Mouse (Mus musculus) neural tube, embryonic 15.5 days (tissue): ENCODE results near the gene Stx19. TPM values are rescaled to one million over a fixed set of nuclear protein-coding genes. Genes with fewer than 3 reads are reported as not detected.

Experiments used
- ATAC-seq: fragments of 200-750 bp; cut with Nextera tagmentation; 2 replicates; pipeline ENCODE4 v1.8.0; 2017; ENCODE audit warnings: mild to moderate bottlenecking, moderate TSS enrichment, moderate library complexity; ENCODE audit not compliant: low FRiP score
- H3K27ac ChIP-seq: fragments of 300-500 bp; sonication (generic); replicated peaks from 2 replicates; pipeline ENCODE4 v1.5.1; 2015; ENCODE audit warnings: mild to moderate bottlenecking, inconsistent platforms
- H3K27me3 ChIP-seq: fragments of 300-500 bp; sonication (generic); replicated peaks from 2 replicates; pipeline ENCODE4 v1.6.1; 2015; ENCODE audit warnings: inconsistent platforms
- H3K36me3 ChIP-seq: fragments of 300-500 bp; sonication (generic); 2 replicates; pipeline ENCODE4 v1.6.1; 2015; ENCODE audit warnings: inconsistent platforms
- H3K4me1 ChIP-seq: fragments of 300-500 bp; sonication (generic); 2 replicates; pipeline ENCODE4 v1.6.1; 2015; ENCODE audit warnings: inconsistent platforms
- H3K4me2 ChIP-seq: fragments of 300-500 bp; sonication (generic); 2 replicates; pipeline ENCODE4 v1.6.1; 2015; ENCODE audit warnings: inconsistent platforms, mild to moderate bottlenecking, moderate library complexity
- H3K4me3 ChIP-seq: fragments of 300-500 bp; sonication (generic); replicated peaks from 2 replicates; pipeline ENCODE4 v1.5.1; 2015; ENCODE audit warnings: mild to moderate bottlenecking, inconsistent platforms
- H3K9ac ChIP-seq: fragments of 300-500 bp; sonication (generic); replicated peaks from 2 replicates; pipeline ENCODE4 v1.6.1; 2015; ENCODE audit warnings: mild to moderate bottlenecking, inconsistent platforms
- H3K9me3 ChIP-seq: fragments of 300-500 bp; sonication (generic); replicated peaks from 2 replicates; pipeline ENCODE4 v1.6.1; 2016; ENCODE audit warnings: inconsistent platforms
- WGBS: fragments of 180-500 bp; shearing (Covaris S2); methylation state at CpG from one replicate; pipeline ENCODE4 v1.1.7; 2015; ENCODE audit warnings: mixed read lengths; 5-methylcytosine and 5-hydroxymethylcytosine counted together
- polyA plus RNA-seq: library from polyadenylated mRNA; unstranded; fragments of >200 nt; fragmentation: Nextera tagmentation; extraction: Ambion mirVana; gene quantifications from 2 replicates; pipeline ENCODE4 v1.2.1, GENCODE M21; 2015

Stx19 gene
- polyA plus RNA-seq, 1 experiment from 2014 or later = 0.37 TPM

- Histone ChIP-seq H3K27me3 (no peaks in the 10 kb centered on the region), H3K9ac (no peak overlapping the region), H3K4me1 (peaks cover 4% of the 10 kb centered on the region; the same call in 1 of the 2 replicates), H3K4me2 (no peak overlapping the region), H3K9me3 (no peaks in the 10 kb centered on the region), H3K4me3 (no peak overlapping the region), H3K36me3 (no peaks in the 10 kb centered on the region), H3K27ac (no peak overlapping the region)
- WGBS = 90% methylated on average over 4 of the region's 4 CpGs
- no peak for ATAC-seq
Measured at GRCm38 (mm10) chr16:62810855-62811254, 3.6 kb upstream of the Stx19 start.

DNA sequence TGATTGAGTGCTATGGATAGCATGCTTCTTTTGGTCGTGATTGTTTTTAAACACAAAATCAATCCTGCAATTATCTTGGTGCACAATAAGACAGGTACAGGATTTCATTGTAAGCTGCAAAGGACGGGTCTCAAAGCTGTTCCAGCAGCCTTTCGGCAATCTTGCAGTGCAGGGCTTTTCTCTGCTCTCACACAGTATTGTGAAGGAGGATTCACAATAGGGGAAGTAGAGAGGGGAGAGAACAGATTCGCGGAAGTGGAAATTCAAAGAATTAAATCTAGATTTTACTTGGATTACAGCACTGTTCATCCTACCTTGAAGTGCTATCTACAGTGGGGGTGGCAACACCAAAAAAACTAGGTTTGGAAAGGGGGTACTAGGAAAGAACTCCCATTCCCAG, 686 bp upstream of the Stx19 start:
- Histone ChIP-seq H3K36me3 (no peaks in the 10 kb centered on the region), H3K4me1 (no peaks in the 10 kb centered on the region), H3K4me3 (no peak overlapping the region), H3K27me3 (no peaks in the 10 kb centered on the region), H3K9me3 (no peaks in the 10 kb centered on the region), H3K27ac (no peak overlapping the region), H3K9ac (no peak overlapping the region), H3K4me2 (no peak overlapping the region)
- ATAC-seq = no peak
- 88% methylated on average over 5 of the region's 5 CpGs for WGBS

DNA sequence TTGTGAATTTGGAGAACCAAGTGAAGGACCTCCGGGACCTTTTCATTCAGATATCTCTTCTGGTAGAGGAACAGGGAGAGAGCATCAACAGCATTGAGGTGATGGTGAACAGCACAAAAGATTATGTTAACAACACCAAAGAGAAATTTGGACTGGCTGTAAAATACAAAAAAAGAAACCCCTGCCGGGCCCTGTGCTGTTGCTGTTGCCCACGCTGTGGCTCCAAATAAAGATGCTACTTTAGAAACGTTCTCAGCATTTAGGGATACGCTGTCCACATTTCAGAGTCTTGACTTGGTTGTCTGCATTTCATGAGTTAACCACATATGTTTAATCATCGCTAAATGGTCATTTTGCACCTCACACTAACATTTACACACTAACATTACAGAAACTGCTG, 8.0 kb downstream of the Stx19 start:
- no peaks in the 10 kb centered on the region for H3K4me1 ChIP-seq
- H3K27ac ChIP-seq = no peak overlapping the region
- H3K4me3 ChIP-seq = no peak overlapping the region
- no peaks in the 10 kb centered on the region for H3K27me3 ChIP-seq
- H3K36me3 ChIP-seq = no peaks in the 10 kb centered on the region
- 92% methylated on average over 6 of the region's 6 CpGs for WGBS
- H3K9ac ChIP-seq = no peak overlapping the region
- no peak for ATAC-seq
- H3K4me2 ChIP-seq = no peak overlapping the region
- H3K9me3 ChIP-seq = no peaks in the 10 kb centered on the region

DNA sequence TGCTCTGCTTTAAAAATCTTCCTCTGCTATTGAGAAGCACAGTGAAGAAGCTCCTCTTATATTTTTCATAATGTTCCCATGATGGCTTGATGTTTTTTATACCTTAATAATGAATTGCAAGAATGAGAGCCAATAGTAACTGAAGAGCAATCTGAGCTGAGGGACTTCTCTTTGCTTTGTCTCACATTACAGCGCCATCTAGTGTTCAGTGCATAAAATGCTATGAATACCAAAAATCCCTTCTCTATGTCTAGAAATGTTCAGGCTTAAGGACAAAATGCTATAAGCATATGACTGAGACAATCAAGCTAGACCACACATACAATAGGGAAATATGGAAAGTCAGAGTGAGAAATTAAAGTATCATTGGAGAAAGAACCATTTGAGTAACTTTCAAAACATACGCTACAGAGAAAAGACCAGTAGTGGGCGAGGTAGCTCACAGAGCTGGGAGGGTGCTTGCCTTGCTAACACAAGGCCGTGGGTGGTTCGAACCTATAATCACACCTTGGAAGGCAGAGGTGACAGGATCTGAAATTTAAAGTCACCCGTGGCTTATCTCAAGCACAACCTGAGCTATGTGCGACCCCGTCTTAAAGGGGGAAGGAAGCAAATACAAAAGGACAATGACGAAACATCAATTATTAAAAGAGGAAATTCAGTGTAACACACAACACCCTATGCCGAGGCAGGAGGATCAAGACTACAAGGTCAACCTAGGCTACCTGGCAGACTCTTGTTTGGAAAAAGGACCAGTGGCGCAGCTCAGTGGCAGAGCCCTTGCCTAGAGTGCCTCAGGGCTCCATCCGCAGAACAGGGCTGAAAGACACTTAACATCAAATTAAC, 11.9 kb downstream of the Stx19 start:
- no peak overlapping the region for H3K9ac ChIP-seq
- H3K4me2 ChIP-seq = no peak overlapping the region
- H3K4me3 ChIP-seq = no peak overlapping the region
- no peaks in the 10 kb centered on the region for H3K27me3 ChIP-seq
- no peak overlapping the region for H3K27ac ChIP-seq
- peak; percentile 46; the same call in 1 of the 2 replicates for ATAC-seq
- WGBS = 81% methylated on average over 12 of the region's 12 CpGs
- no peaks in the 10 kb centered on the region for H3K36me3 ChIP-seq
- H3K4me1 ChIP-seq = no peaks in the 10 kb centered on the region
- H3K9me3 ChIP-seq = no peaks in the 10 kb centered on the region

GRCm38 (mm10) chr16:62832027-62832426, 17.6 kb downstream of the Stx19 start:
- no peak overlapping the region for H3K27ac ChIP-seq
- ATAC-seq = no peak
- 81% methylated on average over 2 of the region's 2 CpGs for WGBS

DNA sequence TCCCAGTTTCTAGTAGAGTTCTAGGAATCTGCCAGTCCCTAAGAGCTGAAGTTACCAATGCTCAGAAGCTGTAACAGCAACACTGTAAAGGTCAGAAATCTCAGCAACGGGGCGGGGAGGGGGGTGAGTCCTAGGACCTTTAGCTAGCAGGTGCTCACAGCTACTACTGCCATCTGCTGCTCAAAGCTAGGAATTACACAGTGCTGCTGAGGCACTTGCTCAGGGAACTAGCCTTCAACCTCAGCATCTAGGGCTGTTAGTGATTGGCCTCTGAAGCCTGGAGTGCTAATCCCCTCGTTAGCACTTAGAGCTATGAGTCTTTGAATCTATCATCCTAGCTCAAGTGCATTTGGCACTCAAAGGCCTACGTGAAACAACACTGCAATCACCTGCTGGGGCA, 18.0 kb downstream of the Stx19 start:
- Histone ChIP-seq H3K27ac (no peak overlapping the region), H3K4me3 (no peak overlapping the region), H3K4me2 (no peak overlapping the region), H3K36me3 (no peaks in the 10 kb centered on the region), H3K27me3 (no peaks in the 10 kb centered on the region), H3K4me1 (no peaks in the 10 kb centered on the region), H3K9ac (no peak overlapping the region), H3K9me3 (no peaks in the 10 kb centered on the region)
- peak; percentile 52; the same call in 1 of the 2 replicates for ATAC-seq
- WGBS = 19% methylated on average over 4 of the region's 4 CpGs

More at GRCm38 (mm10) chr16:62832027-62832426, 17.6 kb downstream of the Stx19 start:
- H3K4me1 ChIP-seq = no peaks in the 10 kb centered on the region
- no peaks in the 10 kb centered on the region for H3K9me3 ChIP-seq
- H3K36me3 ChIP-seq = no peaks in the 10 kb centered on the region
- H3K9ac ChIP-seq = no peak overlapping the region
- H3K4me2 ChIP-seq = no peak overlapping the region
- no peaks in the 10 kb centered on the region for H3K27me3 ChIP-seq
- H3K4me3 ChIP-seq = no peak overlapping the region

DNA sequence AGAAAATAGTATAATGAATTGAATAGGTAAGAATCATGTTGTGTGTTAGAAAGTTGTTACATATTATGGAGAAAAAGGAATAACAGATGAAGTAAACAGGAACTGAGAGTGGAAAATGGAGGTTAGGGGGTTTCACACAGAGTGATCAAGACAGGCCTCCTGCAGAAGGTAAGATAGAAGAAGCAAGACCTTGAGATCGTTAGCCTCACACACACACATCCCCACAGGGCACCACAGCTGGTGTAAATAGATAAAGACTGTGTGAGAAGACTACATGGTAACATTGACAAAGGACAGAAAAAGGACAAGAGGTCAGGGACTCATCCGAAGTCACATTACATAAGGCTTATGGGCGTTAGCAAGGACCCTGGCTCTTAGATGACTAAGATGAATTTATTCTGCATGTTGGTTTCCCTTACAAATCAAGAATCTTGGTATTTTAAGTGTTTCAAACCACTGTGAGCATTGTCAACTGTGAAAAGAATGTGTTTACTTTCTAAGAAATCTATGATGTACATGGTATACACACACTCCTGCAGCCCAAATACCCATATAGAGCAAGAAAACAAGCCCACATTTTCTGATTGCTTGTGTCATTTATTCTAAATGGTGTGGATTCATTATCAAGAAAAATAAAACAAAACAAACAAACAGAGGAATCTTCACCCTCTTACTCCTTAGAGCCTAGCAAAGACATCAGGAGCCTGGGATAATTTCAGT, 19.7 kb downstream of the Stx19 start:
- Histone ChIP-seq H3K9me3 (no peaks in the 10 kb centered on the region), H3K27me3 (no peaks in the 10 kb centered on the region), H3K36me3 (no peaks in the 10 kb centered on the region), H3K9ac (no peak overlapping the region), H3K27ac (no peak overlapping the region), H3K4me2 (no peak overlapping the region), H3K4me1 (no peaks in the 10 kb centered on the region), H3K4me3 (no peak overlapping the region)
- no peak for ATAC-seq
- 67% methylated on average over 3 of the region's 3 CpGs for WGBS

DNA sequence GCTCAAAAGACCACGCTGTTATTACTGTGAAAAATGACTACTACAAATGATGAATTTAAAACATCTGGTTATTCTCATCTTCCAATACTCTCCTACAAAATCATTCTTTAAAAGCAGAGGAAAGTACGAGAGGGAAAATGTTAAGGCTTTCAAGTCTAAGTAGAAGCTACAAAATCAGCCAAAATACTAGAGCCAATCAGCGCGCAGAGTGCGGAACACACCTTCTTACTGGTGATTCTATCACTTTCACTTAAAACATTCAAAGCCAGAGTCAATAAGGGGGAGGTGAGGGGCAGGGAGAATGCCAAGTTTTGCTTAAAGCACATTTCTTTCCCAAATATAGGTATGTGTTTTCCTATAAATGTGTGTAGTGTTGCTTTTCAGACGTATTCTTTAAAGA, 30.9 kb downstream of the Stx19 start:
- H3K9me3 ChIP-seq = no peaks in the 10 kb centered on the region
- ATAC-seq = no peak
- 90% methylated on average over 6 of the region's 6 CpGs for WGBS
- H3K4me1 ChIP-seq = peaks cover 22% of the 10 kb centered on the region
- H3K4me3 ChIP-seq = no peak overlapping the region; the same call in 1 of the 2 replicates
- H3K36me3 ChIP-seq = no peaks in the 10 kb centered on the region
- H3K9ac ChIP-seq = no peak overlapping the region
- H3K27ac ChIP-seq = no peak overlapping the region
- H3K27me3 ChIP-seq = no peaks in the 10 kb centered on the region
- peak overlapping the region; percentile 75 for H3K4me2 ChIP-seq

- WGBS = under 1% methylated on average over 52 of the region's 52 CpGs
- no peaks in the 10 kb centered on the region for H3K27me3 ChIP-seq
Measured at GRCm38 (mm10) chr16:62846498-62847312, 32.2 kb downstream of the Stx19 start, which contains the start of gene Arl13b. Arl13b (minus strand) TSS chr16:62847040.

GRCm38 (mm10) chr16:62852464-62853252, 38.2 kb downstream of the Stx19 start:
- Histone ChIP-seq H3K9me3 (no peaks in the 10 kb centered on the region), H3K36me3 (no peaks in the 10 kb centered on the region), H3K4me2 (no peak overlapping the region), H3K27ac (no peak overlapping the region), H3K27me3 (no peaks in the 10 kb centered on the region), H3K4me3 (no peak overlapping the region), H3K4me1 (peaks cover 4% of the 10 kb centered on the region), H3K9ac (no peak overlapping the region)
- no peak for ATAC-seq
- WGBS = 89% methylated on average over 3 of the region's 3 CpGs

More at GRCm38 (mm10) chr16:62846498-62847312, 32.2 kb downstream of the Stx19 start, which contains the start of gene Arl13b:
- Histone ChIP-seq H3K27ac (peak within 1 kb of the TSS; percentile 77), H3K4me3 (peak within 1 kb of the TSS; percentile 89), H3K4me2 (peak within 1 kb of the TSS; percentile 75), H3K9me3 (no peaks in the 10 kb centered on the region), H3K9ac (peak within 1 kb of the TSS; percentile 89), H3K36me3 (no peaks in the 10 kb centered on the region), H3K4me1 (peaks cover 22% of the 10 kb centered on the region)
- peak; percentile 100 for ATAC-seq
